Mouse (Mus musculus): ENCODE data around the gene Pgpep1l. TPM values are rescaled to one million over a fixed set of nuclear protein-coding genes. Genes with fewer than 3 reads are reported as not detected.
A peak's percentile ranks its signal among the peaks of the same experiment; 100 is the strongest.

The Pgpep1l gene
- polyA plus RNA-seq, 1 experiment from 2014 or later = 0.18 TPM

- no peak for TF ChIP-seq CTCF (IDR thresholded peaks at IDR 0.05; ENCODE audit: low read depth)
- WGBS = 84% methylated on average over 11 of the region's 11 CpGs
Measured at GRCm38 (mm10) chr7:68227021-68227420, 37.0 kb downstream of the Pgpep1l start.

GRCm38 (mm10) chr7:68225427-68226054, 38.5 kb downstream of the Pgpep1l start:
- no peak overlapping the region for H3K4me3 ChIP-seq (replicated peaks; ENCODE audit: low read depth, low read length)
- no peak overlapping the region for H3K4me2 ChIP-seq (ENCODE audit: low read length)
- DNase-seq (ENCODE audit: low spot score) = no peak
- H3K36me3 ChIP-seq (ENCODE audit: insufficient read depth, low read length) = peaks cover 30% of the 10 kb centered on the region
- no peak overlapping the region for H3K27ac ChIP-seq
- H3K9ac ChIP-seq (ENCODE audit: low read depth, low read length) = no peak overlapping the region
- no peaks in the 10 kb centered on the region for H3K9me3 ChIP-seq (replicated peaks; ENCODE audit: low read length)
- H3K27me3 ChIP-seq (ENCODE audit: insufficient read depth, low read length) = no peaks in the 10 kb centered on the region
- 0 out of 2 replicates have a peak, but pooled peaks cover 4% of the 10 kb centered on the region for H3K4me1 ChIP-seq (replicated peaks; ENCODE audit: insufficient read depth, low read length)
- no peak for TF ChIP-seq CTCF (IDR thresholded peaks at IDR 0.05; ENCODE audit: low read depth)
- 72% methylated on average over 9 of the region's 9 CpGs for WGBS
- no peak for ATAC-seq (replicated peaks; ENCODE audit: low FRiP score, low read depth)

More at GRCm38 (mm10) chr7:68227021-68227420, 37.0 kb downstream of the Pgpep1l start:
- DNase-seq (ENCODE audit: low spot score) = no peak
- Histone ChIP-seq H3K27me3 (ENCODE audit: insufficient read depth, low read length) (no peaks in the 10 kb centered on the region), H3K4me2 (ENCODE audit: low read length) (no peak overlapping the region), H3K36me3 (ENCODE audit: insufficient read depth, low read length) (peaks cover 39% of the 10 kb centered on the region), H3K4me3 (replicated peaks; ENCODE audit: low read depth, low read length) (no peak overlapping the region), H3K27ac (no peak overlapping the region), H3K4me1 (replicated peaks; ENCODE audit: insufficient read depth, low read length) (0 out of 2 replicates have a peak, but pooled peaks cover 4% of the 10 kb centered on the region), H3K9ac (ENCODE audit: low read depth, low read length) (no peak overlapping the region), H3K9me3 (replicated peaks; ENCODE audit: low read length) (no peaks in the 10 kb centered on the region)
- no peak for ATAC-seq (replicated peaks; ENCODE audit: low FRiP score, low read depth)

DNA sequence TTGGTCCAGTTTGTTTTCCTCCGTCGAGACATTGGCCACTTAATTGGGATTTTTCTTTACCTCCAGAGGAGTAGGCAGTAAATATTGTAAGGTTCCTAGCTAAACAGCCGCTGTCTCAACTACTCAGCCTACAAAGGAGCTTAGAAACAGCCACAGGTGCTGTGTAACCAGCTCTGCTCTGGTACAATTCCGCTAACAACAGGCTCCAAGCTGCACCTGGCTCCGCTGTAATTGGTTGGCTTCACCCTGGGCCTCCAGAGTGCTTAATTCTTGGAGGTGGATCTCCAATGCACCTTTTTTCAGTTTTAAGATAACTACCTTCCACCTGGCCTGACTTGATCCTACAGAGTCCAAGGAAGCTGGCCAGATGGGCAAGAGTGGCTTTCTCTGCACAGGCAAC, 40.0 kb downstream of the Pgpep1l start:
- Histone ChIP-seq H3K27ac (peak overlapping the region; percentile 60), H3K4me1 (replicated peaks; ENCODE audit: insufficient read depth, low read length) (0 out of 2 replicates have a peak, but pooled peaks cover 4% of the 10 kb centered on the region), H3K36me3 (ENCODE audit: insufficient read depth, low read length) (peaks cover 41% of the 10 kb centered on the region), H3K4me3 (replicated peaks; ENCODE audit: low read depth, low read length) (no peak overlapping the region), H3K9me3 (replicated peaks; ENCODE audit: low read length) (no peaks in the 10 kb centered on the region), H3K9ac (ENCODE audit: low read depth, low read length) (no peak overlapping the region), H3K27me3 (ENCODE audit: insufficient read depth, low read length) (no peaks in the 10 kb centered on the region), H3K4me2 (ENCODE audit: low read length) (no peak overlapping the region)
- WGBS = 74% methylated on average over 5 of the region's 5 CpGs
- no peak for DNase-seq (ENCODE audit: low spot score)
- ATAC-seq (replicated peaks; ENCODE audit: low FRiP score, low read depth) = no peak
- no peak for TF ChIP-seq CTCF (IDR thresholded peaks at IDR 0.05; ENCODE audit: low read depth)

DNA sequence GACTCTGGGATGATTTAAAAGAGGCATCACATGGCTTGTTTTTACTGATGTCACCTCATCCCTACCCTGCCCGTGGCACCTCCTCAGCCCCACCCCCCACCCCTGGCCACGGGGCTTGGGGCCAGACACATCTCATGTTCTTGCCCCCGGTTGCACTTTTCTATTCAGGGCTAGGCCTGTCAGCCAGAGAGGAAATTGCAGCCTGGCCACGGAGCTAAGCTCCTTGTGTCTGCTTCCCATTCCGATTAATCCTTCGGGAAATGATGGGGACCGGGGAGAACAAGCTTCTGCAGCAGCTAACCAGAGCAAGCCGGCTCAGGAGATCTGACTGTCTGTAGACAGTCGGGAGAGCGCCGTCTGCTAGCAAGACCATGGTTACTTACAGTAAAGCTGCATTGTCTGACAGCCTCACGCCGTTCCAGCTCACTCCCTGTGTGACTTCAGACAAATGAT, 40.7 kb downstream of the Pgpep1l start:
- peak overlapping the region; percentile 60 for H3K27ac ChIP-seq
- H3K4me3 ChIP-seq (replicated peaks; ENCODE audit: low read depth, low read length) = no peak overlapping the region
- H3K9ac ChIP-seq (ENCODE audit: low read depth, low read length) = no peak overlapping the region

DNA sequence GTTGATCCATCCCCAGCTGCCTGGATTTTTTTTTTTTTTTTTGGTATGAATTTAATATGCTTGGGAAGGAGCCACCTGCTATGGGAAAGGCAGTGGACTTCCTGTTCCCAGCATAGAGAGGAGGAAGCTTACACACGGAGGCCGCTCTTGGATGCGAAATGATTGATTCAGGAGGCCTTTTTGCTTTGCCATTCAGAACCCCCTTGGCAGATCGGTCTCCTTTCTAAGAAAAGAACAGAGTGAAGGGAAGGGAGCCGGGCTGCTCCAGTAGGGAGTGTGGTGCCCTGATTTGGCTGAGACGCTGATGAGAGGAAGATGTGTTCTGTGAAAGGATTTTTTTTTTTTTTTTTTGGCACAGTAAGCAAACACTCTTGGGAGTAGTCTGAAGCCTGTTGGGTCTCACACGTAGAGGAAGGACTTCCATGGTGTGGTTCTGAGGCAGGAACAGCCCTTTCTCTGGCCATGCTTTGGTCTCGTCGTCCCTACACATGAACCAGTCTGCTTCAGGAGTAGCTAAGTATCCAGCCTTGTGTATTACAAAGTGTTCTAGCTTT, 42.3 kb downstream of the Pgpep1l start:
- no peak for ATAC-seq (replicated peaks; ENCODE audit: low FRiP score, low read depth)
- H3K36me3 ChIP-seq (ENCODE audit: insufficient read depth, low read length) = peaks cover 50% of the 10 kb centered on the region
- WGBS = 62% methylated on average over 9 of the region's 9 CpGs
- no peaks in the 10 kb centered on the region for H3K4me1 ChIP-seq (replicated peaks; ENCODE audit: insufficient read depth, low read length)
- H3K4me3 ChIP-seq (replicated peaks; ENCODE audit: low read depth, low read length) = no peak overlapping the region
- H3K27me3 ChIP-seq (ENCODE audit: insufficient read depth, low read length) = no peaks in the 10 kb centered on the region
- TF ChIP-seq CTCF (IDR thresholded peaks at IDR 0.05; ENCODE audit: low read depth) = no peak
- no peak for DNase-seq (ENCODE audit: low spot score)
- H3K27ac ChIP-seq = no peak overlapping the region
- H3K4me2 ChIP-seq (ENCODE audit: low read length) = no peak overlapping the region
- H3K9ac ChIP-seq (ENCODE audit: low read depth, low read length) = no peak overlapping the region
- H3K9me3 ChIP-seq (replicated peaks; ENCODE audit: low read length) = no peaks in the 10 kb centered on the region

More for the DNA sequence above, 40.7 kb downstream of the Pgpep1l start:
- no peaks in the 10 kb centered on the region for H3K9me3 ChIP-seq (replicated peaks; ENCODE audit: low read length)
- peaks cover 43% of the 10 kb centered on the region for H3K36me3 ChIP-seq (ENCODE audit: insufficient read depth, low read length)
- H3K4me1 ChIP-seq (replicated peaks; ENCODE audit: insufficient read depth, low read length) = 0 out of 2 replicates have a peak, but pooled peaks cover under 1% of the 10 kb centered on the region
- peak; percentile 84 for DNase-seq (ENCODE audit: low spot score)
- H3K4me2 ChIP-seq (ENCODE audit: low read length) = no peak overlapping the region
- WGBS = 20% methylated on average over 13 of the region's 13 CpGs
- ATAC-seq (replicated peaks; ENCODE audit: low FRiP score, low read depth) = peak; percentile 71; the same call in 1 of the 2 replicates
- no peak for TF ChIP-seq CTCF (IDR thresholded peaks at IDR 0.05; ENCODE audit: low read depth)
- no peaks in the 10 kb centered on the region for H3K27me3 ChIP-seq (ENCODE audit: insufficient read depth, low read length)

GRCm38 (mm10) chr7:68218879-68219278, 45.2 kb downstream of the Pgpep1l start:
- H3K36me3 ChIP-seq (ENCODE audit: insufficient read depth, low read length) = peaks cover 57% of the 10 kb centered on the region

More at GRCm38 (mm10) chr7:68218879-68219278, 45.2 kb downstream of the Pgpep1l start:
- WGBS = 89% methylated on average over 11 of the region's 11 CpGs
- DNase-seq (ENCODE audit: low spot score) (no peak), ATAC-seq (replicated peaks; ENCODE audit: low FRiP score, low read depth) (no peak)
- Histone ChIP-seq H3K27me3 (ENCODE audit: insufficient read depth, low read length) (no peaks in the 10 kb centered on the region), H3K9ac (ENCODE audit: low read depth, low read length) (no peak overlapping the region), H3K27ac (no peak overlapping the region), H3K4me3 (replicated peaks; ENCODE audit: low read depth, low read length) (no peak overlapping the region), H3K4me1 (replicated peaks; ENCODE audit: insufficient read depth, low read length) (no peaks in the 10 kb centered on the region), H3K9me3 (replicated peaks; ENCODE audit: low read length) (no peaks in the 10 kb centered on the region), H3K4me2 (ENCODE audit: low read length) (no peak overlapping the region)
- no peak for TF ChIP-seq CTCF (IDR thresholded peaks at IDR 0.05; ENCODE audit: low read depth)
